Mouse (Mus musculus) adrenal gland (tissue): Measurements from ENCODE around the gene Utp14b.

Experiments
- intact Hi-C: fragments of 180-260 bp; cut with DNase I; formaldehyde crosslinking; loops from one replicate; pipeline ENCODE4 v1.15.1; 2025
- long read RNA-seq, 2 experiments: library from polyadenylated mRNA; unstranded; transcript quantifications; one replicate each; pipeline ENCODE4 v2.0.0; 2020; ENCODE audit warnings: borderline replicate concordance in 1 of 2; ENCODE audit not compliant: insufficient replicate concordance in 1 of 2

The Utp14b gene
- long read RNA-seq, experiment 1, full-length matches to known transcripts = 1 of 1 reads
- long read RNA-seq, experiment 1, partial matches to known transcripts = 0 of 1 reads
- long read RNA-seq, experiment 1, other reads (novel, unspliced or antisense) = 0 of 1 reads
- long read RNA-seq, experiment 2 = 0 reads

- intact Hi-C loops = loop anchor here (10.0 kb wide), 1 partner anchor 123 kb away; no protein-coding TSS in a partner anchor
Measured at GRCm38 (mm10) chr1:78657671-78658440, at the start of gene Utp14b, which contains the start of gene Acsl3. TSS of gene Utp14b (plus strand) at chr1:78658038. TSS of gene Acsl3 (plus strand) at chr1:78657825.

GRCm38 (mm10) chr1:78609134-78609907 is 48.5 kb upstream of the Utp14b start:
- intact Hi-C loops = no loop called here

- intact Hi-C loops = no loop called here
Measured at GRCm38 (mm10) chr1:78611039-78611438, 46.8 kb upstream of the Utp14b start.

- intact Hi-C loops = no loop called here
Measured at GRCm38 (mm10) chr1:78612959-78613358, 44.9 kb upstream of the Utp14b start.

- intact Hi-C loops = no loop called here
Measured at GRCm38 (mm10) chr1:78624352-78624751, 33.5 kb upstream of the Utp14b start.

- intact Hi-C loops = no loop called here
Measured at GRCm38 (mm10) chr1:78634486-78634885, 23.4 kb upstream of the Utp14b start.

GRCm38 (mm10) chr1:78640871-78641270 is 17.0 kb upstream of the Utp14b start:
- intact Hi-C loops = no loop called here

- intact Hi-C loops = no loop called here
Measured at GRCm38 (mm10) chr1:78641791-78642190, 16.0 kb upstream of the Utp14b start.

- intact Hi-C loops = no loop called here
Measured at GRCm38 (mm10) chr1:78642197-78642596, 15.6 kb upstream of the Utp14b start.

GRCm38 (mm10) chr1:78647317-78647885 is 10.4 kb upstream of the Utp14b start:
- intact Hi-C loops = no loop called here

GRCm38 (mm10) chr1:78649269-78650061 is 8.4 kb upstream of the Utp14b start:
- intact Hi-C loops = loop anchor here (10.0 kb wide), 1 partner anchor 115 kb away; no protein-coding TSS in a partner anchor

GRCm38 (mm10) chr1:78656472-78656871 is 1.4 kb upstream of the Utp14b start:
- intact Hi-C loops = loop anchor here (10.0 kb wide), 1 partner anchor 122 kb away; no protein-coding TSS in a partner anchor

GRCm38 (mm10) chr1:78657021-78657629 is 713 bp upstream of the Utp14b start:
- intact Hi-C loops = loop anchor here (10.0 kb wide), 1 partner anchor 122 kb away; no protein-coding TSS in a partner anchor

GRCm38 (mm10) chr1:78658441-78659269 is 817 bp downstream of the Utp14b start:
- intact Hi-C loops = loop anchor here (10.0 kb wide), 1 partner anchor 124 kb away; no protein-coding TSS in a partner anchor

GRCm38 (mm10) chr1:78659270-78659823 is 1.5 kb downstream of the Utp14b start:
- intact Hi-C loops = loop anchor here (10.0 kb wide), 1 partner anchor 125 kb away; no protein-coding TSS in a partner anchor

- intact Hi-C loops = no loop called here
Measured at GRCm38 (mm10) chr1:78664326-78664725, 6.5 kb downstream of the Utp14b start.

GRCm38 (mm10) chr1:78665954-78666499 is 8.2 kb downstream of the Utp14b start:
- intact Hi-C loops = no loop called here

- intact Hi-C loops = no loop called here
Measured at GRCm38 (mm10) chr1:78666585-78666984, 8.7 kb downstream of the Utp14b start.
